Mouse (Mus musculus): Measurements from ENCODE around the gene Cep89.

Cep89 gene

GRCm38 (mm10) chr7:35476457-35476856 is 79.6 kb downstream of the Cep89 start:
- in situ Hi-C loops (cut with MboI; ENCODE audit: low sequenced_read_pairs), result no loop called here

- in situ Hi-C loops (cut with MboI; ENCODE audit: low sequenced_read_pairs), result no loop called here
Observed at GRCm38 (mm10) chr7:35485126-35485525, 88.3 kb downstream of the Cep89 start.

- in situ Hi-C loops (cut with MboI; ENCODE audit: low sequenced_read_pairs), result no loop called here
Observed at GRCm38 (mm10) chr7:35486553-35486952, 89.7 kb downstream of the Cep89 start.

All from CH12F3 (cell line).